Mouse (Mus musculus) small intestine, adult 2 months (tissue): Measurements from ENCODE around the gene Ankzf1.
A peak's percentile ranks its signal among the peaks of the same experiment; 100 is the strongest.

ENCODE experiments used
- CTCF ChIP-seq: fragments of 200-500 bp; IDR thresholded peaks from 2 replicates; pipeline ENCODE4 v1.5.1; 2012; ENCODE audit warnings: low read depth, mild to moderate bottlenecking, control low read depth, inconsistent platforms, low read length, moderate library complexity, mixed read lengths; ENCODE audit not compliant: insufficient replicate concordance, insufficient read length; ENCODE audit errors: extremely low read depth
- POLR2A ChIP-seq: fragments of 200-500 bp; IDR thresholded peaks from 2 replicates; pipeline ENCODE4 v1.6.1; 2012; ENCODE audit warnings: low read depth, mild to moderate bottlenecking, control low read depth, inconsistent platforms, low read length, moderate library complexity

- peak; percentile 34; the same call in 1 of the 2 replicates for TF ChIP-seq CTCF
- TF ChIP-seq POLR2A, result no peak
These were observed 9.8 kb upstream of the Ankzf1 start for GRCm38 (mm10) chr1:75182160-75182559.
